Mouse (Mus musculus): ENCODE data around the gene Plekho2.

DNA sequence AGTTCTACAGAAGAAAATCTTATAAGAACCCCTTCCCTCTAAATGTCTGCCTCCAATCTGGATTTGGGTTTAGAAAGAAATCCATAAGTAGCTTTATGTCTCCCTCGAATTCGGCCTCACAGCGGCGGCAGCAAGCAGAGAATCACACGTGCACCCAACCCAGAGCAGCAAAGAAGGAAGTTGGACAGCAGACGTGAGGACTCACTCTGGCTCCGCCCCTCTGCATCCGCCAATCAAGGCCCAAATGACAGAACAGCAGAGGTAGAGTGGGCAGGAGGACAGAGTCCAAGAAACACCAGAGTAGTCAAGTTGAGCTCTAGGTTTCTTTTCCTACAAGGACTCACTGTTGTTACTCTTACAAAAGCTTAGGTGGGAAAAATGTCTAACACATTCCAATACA is 3.2 kb upstream of the Plekho2 start:
- TF ChIP-seq CTCF (IDR thresholded peaks at IDR 0.05) (no peak), EP300 (IDR thresholded peaks at IDR 0.05; ENCODE audit: insufficient read depth, low read depth, low read length) (no peak)

Data from heart, adult 2 months (tissue).